Mouse (Mus musculus): ENCODE results near the gene St3gal6.

GRCm38 (mm10) chr16:58526729-58527128, 2.7 kb upstream of the St3gal6 start:
- TF ChIP-seq GATA1 (IDR thresholded peaks at IDR 0.05; ENCODE audit: borderline replicate concordance, low read length) (no peak), FLI1 (IDR thresholded peaks at IDR 0.05; ENCODE audit: low read length) (no peak)
